Mouse (Mus musculus): ENCODE data around the gene Ccs.

GRCm38 (mm10) chr19:4877785-4878184, 38.7 kb upstream of the Ccs start, which contains the start of gene Actn3:
- TF ChIP-seq CTCF (IDR thresholded peaks at IDR 0.05), result no peak
- TF ChIP-seq EP300 (IDR thresholded peaks at IDR 0.05; ENCODE audit: insufficient read depth, low read depth, low read length), result no peak
